Mouse (Mus musculus) embryonic facial prominence, embryonic 10.5 days (tissue): ENCODE measurements around the gene Flnb. TPM values are rescaled to one million over a fixed set of nuclear protein-coding genes. Genes with fewer than 3 reads are reported as not detected.

ENCODE experiments used
- DNase-seq: peaks from one replicate; pipeline ENCODE4 v3.0.0-alpha.2; 2017; ENCODE audit warnings: low spot score
- H3K27ac ChIP-seq: fragments of 300-500 bp; sonication (generic); replicated peaks from 2 replicates; pipeline ENCODE4 v1.5.1; 2016; ENCODE audit warnings: mild to moderate bottlenecking
- H3K27me3 ChIP-seq: fragments of 300-500 bp; sonication (generic); replicated peaks from 2 replicates; pipeline ENCODE4 v1.6.1; 2016; ENCODE audit warnings: low read depth, mild to moderate bottlenecking; ENCODE audit not compliant: poor library complexity, severe bottlenecking
- H3K36me3 ChIP-seq: fragments of 300-500 bp; sonication (generic); replicated peaks from 2 replicates; pipeline ENCODE4 v1.6.1; 2016; ENCODE audit warnings: mild to moderate bottlenecking, moderate library complexity
- H3K4me1 ChIP-seq: fragments of 300-500 bp; sonication (generic); 2 replicates; pipeline ENCODE4 v1.6.1; 2016
- H3K4me3 ChIP-seq: fragments of 300-500 bp; sonication (generic); 2 replicates; pipeline ENCODE4 v1.5.1; 2016; ENCODE audit warnings: mild to moderate bottlenecking, moderate library complexity
- H3K9me3 ChIP-seq: fragments of 300-500 bp; sonication (generic); 2 replicates; pipeline ENCODE4 v1.6.1; 2016; ENCODE audit warnings: mild to moderate bottlenecking
- WGBS: fragments of 180-500 bp; shearing (Covaris S2); methylation state at CpG from one replicate; pipeline ENCODE4 v1.1.7; 2016; 5-methylcytosine and 5-hydroxymethylcytosine counted together
- polyA plus RNA-seq: library from polyadenylated mRNA; unstranded; fragments of >200 nt; fragmentation: Nextera tagmentation; extraction: Ambion mirVana; gene quantifications from 2 replicates; pipeline ENCODE4 v1.2.1, GENCODE M21; 2016

Gene Flnb
- polyA plus RNA-seq, 1 experiment from 2014 or later = 20.4 TPM

- H3K4me1 ChIP-seq = no peaks in the 10 kb centered on the region
- no peaks in the 10 kb centered on the region for H3K9me3 ChIP-seq
- no peak overlapping the region for H3K4me3 ChIP-seq
- WGBS = 73% methylated on average over 10 of the region's 10 CpGs
- DNase-seq = no peak
- H3K36me3 ChIP-seq = no peaks in the 10 kb centered on the region
- no peak overlapping the region for H3K27ac ChIP-seq
- no peaks in the 10 kb centered on the region for H3K27me3 ChIP-seq
Measured at GRCm38 (mm10) chr14:7971889-7972493, 154.2 kb downstream of the Flnb start.

GRCm38 (mm10) chr14:7974643-7975042 lies 156.9 kb downstream of the Flnb start:
- H3K9me3 ChIP-seq = no peaks in the 10 kb centered on the region
- H3K27me3 ChIP-seq = no peaks in the 10 kb centered on the region
- 72% methylated on average over 1 of the region's 1 CpGs for WGBS
- no peak for DNase-seq
- H3K4me3 ChIP-seq = no peak overlapping the region
- no peak overlapping the region for H3K27ac ChIP-seq
- no peaks in the 10 kb centered on the region for H3K36me3 ChIP-seq
- no peaks in the 10 kb centered on the region for H3K4me1 ChIP-seq

GRCm38 (mm10) chr14:7975177-7975576 lies 157.4 kb downstream of the Flnb start:
- Histone ChIP-seq H3K27ac (no peak overlapping the region), H3K9me3 (no peaks in the 10 kb centered on the region), H3K27me3 (no peaks in the 10 kb centered on the region), H3K4me1 (no peaks in the 10 kb centered on the region), H3K4me3 (no peak overlapping the region), H3K36me3 (no peaks in the 10 kb centered on the region)
- WGBS = 87% methylated on average over 6 of the region's 6 CpGs
- DNase-seq = no peak

DNA sequence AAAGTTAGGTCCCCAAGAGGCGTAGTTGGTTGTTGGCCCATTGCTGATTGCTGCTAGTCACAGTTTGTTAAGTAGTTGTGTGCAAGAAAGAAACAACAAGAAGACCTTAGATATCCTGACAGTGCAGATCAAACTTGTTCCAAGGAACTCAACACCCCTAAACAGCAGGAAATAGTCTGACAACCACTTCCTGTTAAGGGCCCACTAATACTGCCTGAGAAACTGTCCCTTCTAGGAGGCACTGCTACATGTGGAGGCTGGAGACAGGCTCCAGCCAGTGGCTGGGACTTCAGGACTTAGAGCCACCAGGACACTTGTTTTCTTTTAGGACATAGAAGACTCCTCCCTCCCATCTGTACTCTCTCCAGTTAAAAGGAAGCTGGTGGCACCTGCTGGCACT lies 159.7 kb downstream of the Flnb start:
- no peak for DNase-seq
- Histone ChIP-seq H3K4me3 (no peak overlapping the region), H3K36me3 (no peaks in the 10 kb centered on the region), H3K27ac (no peak overlapping the region), H3K4me1 (no peaks in the 10 kb centered on the region), H3K9me3 (no peaks in the 10 kb centered on the region), H3K27me3 (no peaks in the 10 kb centered on the region)
- WGBS = 97% methylated on average over 1 of the region's 1 CpGs

- no peaks in the 10 kb centered on the region for H3K9me3 ChIP-seq
- no peaks in the 10 kb centered on the region for H3K27me3 ChIP-seq
- DNase-seq = no peak
- H3K4me1 ChIP-seq = no peaks in the 10 kb centered on the region
- no peak overlapping the region for H3K27ac ChIP-seq
- H3K4me3 ChIP-seq = no peak overlapping the region
- H3K36me3 ChIP-seq = no peaks in the 10 kb centered on the region
- 83% methylated on average over 1 of the region's 1 CpGs for WGBS
Measured at GRCm38 (mm10) chr14:7978183-7978582, 160.4 kb downstream of the Flnb start.

DNA sequence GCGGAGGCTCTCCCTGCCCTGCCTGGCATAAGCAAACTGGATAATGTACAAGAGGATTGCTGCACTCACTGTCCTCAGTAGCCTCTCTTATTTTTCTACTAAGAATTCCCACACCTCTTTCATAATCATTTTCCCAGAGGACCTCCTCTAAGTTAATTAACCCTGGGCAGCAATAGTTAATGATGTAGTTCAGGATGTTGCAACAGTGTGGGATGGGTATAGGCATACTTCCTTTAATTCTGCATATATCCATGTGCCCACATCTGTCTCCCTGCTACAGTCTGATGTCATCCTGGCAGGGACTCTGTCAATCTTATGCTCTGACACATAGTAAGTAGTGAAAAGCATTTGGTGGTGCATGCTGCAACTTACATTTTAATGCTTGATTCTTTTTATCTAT lies 163.5 kb downstream of the Flnb start:
- Histone ChIP-seq H3K36me3 (no peaks in the 10 kb centered on the region), H3K27ac (no peak overlapping the region), H3K4me1 (no peaks in the 10 kb centered on the region), H3K4me3 (no peak overlapping the region), H3K9me3 (no peaks in the 10 kb centered on the region), H3K27me3 (no peaks in the 10 kb centered on the region)
- WGBS = 95% methylated on average over 1 of the region's 1 CpGs
- no peak for DNase-seq

- no peak overlapping the region for H3K27ac ChIP-seq
- no peak overlapping the region for H3K4me3 ChIP-seq
- WGBS = 89% methylated on average over 6 of the region's 6 CpGs
- no peaks in the 10 kb centered on the region for H3K27me3 ChIP-seq
- no peak for DNase-seq
- no peaks in the 10 kb centered on the region for H3K9me3 ChIP-seq
- no peaks in the 10 kb centered on the region for H3K36me3 ChIP-seq
- 0 out of 2 replicates have a peak, but pooled peaks cover 4% of the 10 kb centered on the region for H3K4me1 ChIP-seq
Measured at GRCm38 (mm10) chr14:7986913-7987312, 169.2 kb downstream of the Flnb start.

- WGBS = 56% methylated on average over 1 of the region's 1 CpGs
- H3K27ac ChIP-seq = no peak overlapping the region
- H3K27me3 ChIP-seq = no peaks in the 10 kb centered on the region
- no peak for DNase-seq
- H3K4me1 ChIP-seq = 0 out of 2 replicates have a peak, but pooled peaks cover 4% of the 10 kb centered on the region
- H3K36me3 ChIP-seq = no peaks in the 10 kb centered on the region
- H3K9me3 ChIP-seq = no peaks in the 10 kb centered on the region
- H3K4me3 ChIP-seq = no peak overlapping the region
Measured at GRCm38 (mm10) chr14:7989371-7989770, 171.6 kb downstream of the Flnb start.

DNA sequence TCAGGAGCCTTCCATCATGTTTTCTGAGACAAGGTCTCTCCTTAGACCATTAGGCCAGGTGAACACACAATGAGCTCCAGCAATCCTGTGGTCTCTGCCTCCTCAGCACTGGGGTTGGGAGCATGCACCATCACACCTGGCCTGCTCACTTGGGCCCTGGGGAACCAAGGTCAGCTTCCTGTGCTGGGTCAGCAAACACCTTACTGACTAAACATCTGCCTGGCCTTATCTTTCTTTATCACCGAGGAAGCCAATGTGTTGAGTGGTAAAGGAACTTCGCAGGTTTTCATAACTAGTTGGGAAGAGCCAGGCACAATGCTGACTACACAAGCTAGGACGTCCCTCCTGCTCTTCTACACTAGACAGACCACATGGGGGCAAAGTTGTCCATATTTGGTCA lies 172.2 kb downstream of the Flnb start:
- Histone ChIP-seq H3K36me3 (no peaks in the 10 kb centered on the region), H3K27ac (no peak overlapping the region), H3K4me1 (0 out of 2 replicates have a peak, but pooled peaks cover 4% of the 10 kb centered on the region), H3K9me3 (no peaks in the 10 kb centered on the region), H3K27me3 (no peaks in the 10 kb centered on the region), H3K4me3 (no peak overlapping the region)
- no peak for DNase-seq
- 84% methylated on average over 3 of the region's 3 CpGs for WGBS

GRCm38 (mm10) chr14:7991108-7991776 lies 173.5 kb downstream of the Flnb start:
- no peaks in the 10 kb centered on the region for H3K9me3 ChIP-seq
- H3K27me3 ChIP-seq = no peaks in the 10 kb centered on the region
- no peak overlapping the region for H3K27ac ChIP-seq
- 0 out of 2 replicates have a peak, but pooled peaks cover 4% of the 10 kb centered on the region for H3K4me1 ChIP-seq
- no peak overlapping the region for H3K4me3 ChIP-seq
- no peak for DNase-seq
- 77% methylated on average over 5 of the region's 5 CpGs for WGBS
- no peaks in the 10 kb centered on the region for H3K36me3 ChIP-seq

- H3K4me1 ChIP-seq = 0 out of 2 replicates have a peak, but pooled peaks cover 4% of the 10 kb centered on the region
- no peaks in the 10 kb centered on the region for H3K9me3 ChIP-seq
- no peak overlapping the region for H3K4me3 ChIP-seq
- H3K27me3 ChIP-seq = no peaks in the 10 kb centered on the region
- 80% methylated on average over 6 of the region's 6 CpGs for WGBS
- no peaks in the 10 kb centered on the region for H3K36me3 ChIP-seq
- no peak for DNase-seq
- no peak overlapping the region for H3K27ac ChIP-seq
Measured at GRCm38 (mm10) chr14:7992158-7992557, 174.4 kb downstream of the Flnb start.

DNA sequence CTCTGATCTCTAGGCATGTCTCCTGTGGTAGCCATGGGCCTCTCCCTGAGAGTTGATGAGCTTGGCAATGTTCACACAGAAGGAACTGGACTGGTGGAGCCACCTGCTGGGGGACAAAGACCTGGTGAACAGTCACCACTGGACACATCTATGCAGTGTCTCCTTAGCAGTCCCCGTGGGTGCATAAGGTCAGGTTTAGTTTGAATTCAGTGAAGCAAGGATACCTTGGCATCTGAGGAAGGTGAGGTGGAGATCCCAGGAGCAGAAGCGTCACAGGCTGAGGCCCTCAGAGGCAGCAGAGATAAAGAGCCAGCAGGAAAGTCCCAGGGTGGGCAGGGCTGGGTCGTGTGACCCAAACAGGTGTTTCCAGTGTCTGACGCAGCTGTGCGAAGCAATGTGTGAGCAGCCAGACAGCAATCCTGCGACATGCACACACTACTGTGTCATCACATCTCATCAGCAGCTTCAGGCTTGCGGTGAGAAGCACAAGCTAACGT lies 176.6 kb downstream of the Flnb start, which contains the start of gene Dnase1l3:
Gene Dnase1l3 (minus strand): TSS at position 303 of the 497 bp plus-strand sequence.
- Histone ChIP-seq H3K36me3 (no peaks in the 10 kb centered on the region), H3K4me3 (no peak within 1 kb of the TSS), H3K4me1 (0 out of 2 replicates have a peak, but pooled peaks cover 4% of the 10 kb centered on the region), H3K27me3 (peaks cover 10% of the 10 kb centered on the region), H3K27ac (no peak within 1 kb of the TSS), H3K9me3 (no peaks in the 10 kb centered on the region)
- DNase-seq = no peak
- 78% methylated on average over 8 of the region's 8 CpGs for WGBS

- WGBS = 2% methylated on average over 15 of the region's 15 CpGs
- DNase-seq = peak; percentile 88
- H3K9me3 ChIP-seq = no peaks in the 10 kb centered on the region
- peaks cover 40% of the 10 kb centered on the region for H3K27me3 ChIP-seq
- H3K4me1 ChIP-seq = peaks cover 11% of the 10 kb centered on the region
- H3K27ac ChIP-seq = peak overlapping the region; percentile 67; the same call in 1 of the 2 replicates
- H3K36me3 ChIP-seq = no peaks in the 10 kb centered on the region
- H3K4me3 ChIP-seq = peak overlapping the region; percentile 48
Measured at GRCm38 (mm10) chr14:7997255-7997696, 179.5 kb downstream of the Flnb start.
